Mouse (Mus musculus): ENCODE data around the gene Xpo4.
"Not testable (repeated sequence)": the region's sequence is repeated elsewhere in the genome, so short reads cannot be mapped to it uniquely, and the experiment has no call there.

Xpo4 gene

GRCm38 (mm10) chr14:57679958-57680535, 14.8 kb upstream of the Xpo4 start:
- peak; percentile 76 to 86 for DNase-seq

- DNase-seq, result no peak
These were observed 14.3 kb upstream of the Xpo4 start for GRCm38 (mm10) chr14:57679523-57679922.

DNA sequence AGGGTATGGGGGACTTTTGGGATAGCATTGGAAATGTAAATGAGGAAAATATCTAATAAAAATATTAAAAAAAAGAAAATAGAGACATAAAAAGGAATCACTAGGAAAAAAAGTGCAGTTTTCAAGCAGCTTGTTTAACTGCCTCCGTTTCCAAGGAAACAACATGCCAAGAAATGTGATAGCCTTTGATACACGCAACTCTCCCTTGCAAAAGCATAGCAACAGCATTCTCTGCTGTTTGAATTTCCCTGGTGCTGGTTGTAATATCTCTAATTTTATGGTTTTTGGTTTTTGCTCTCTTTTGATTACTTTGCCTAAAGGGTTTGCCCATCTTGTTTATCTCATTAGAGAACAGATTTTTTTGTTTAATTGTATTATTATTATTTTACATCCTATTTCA, 10.3 kb upstream of the Xpo4 start:
- no peak for DNase-seq

GRCm38 (mm10) chr14:57665628-57665950, 359 bp upstream of the Xpo4 start:
- DNase-seq, result no peak

GRCm38 (mm10) chr14:57664311-57664821, 864 bp downstream of the Xpo4 start:
- DNase-seq, result peak in 1 of 2 experiments; percentile 19

DNA sequence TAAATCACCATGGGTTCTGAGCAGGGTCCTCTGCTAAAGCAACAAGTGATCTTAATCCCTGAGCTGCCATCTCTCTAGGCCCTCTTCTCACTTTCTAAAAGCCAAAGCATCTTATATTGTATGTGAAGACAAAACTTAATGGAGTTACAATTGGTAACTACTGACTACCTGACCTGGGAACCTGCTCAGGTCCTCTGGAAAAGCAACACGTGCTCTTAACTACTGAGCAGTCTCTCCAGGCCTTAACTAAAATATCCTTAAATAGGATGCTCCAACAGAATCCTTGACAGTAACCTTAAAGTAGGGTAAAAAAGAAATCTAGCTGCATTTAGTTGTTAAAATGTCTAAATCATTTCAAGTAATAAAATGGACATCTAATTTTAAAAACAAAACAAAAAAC, 1.6 kb downstream of the Xpo4 start:
- DNase-seq, result no peak

DNA sequence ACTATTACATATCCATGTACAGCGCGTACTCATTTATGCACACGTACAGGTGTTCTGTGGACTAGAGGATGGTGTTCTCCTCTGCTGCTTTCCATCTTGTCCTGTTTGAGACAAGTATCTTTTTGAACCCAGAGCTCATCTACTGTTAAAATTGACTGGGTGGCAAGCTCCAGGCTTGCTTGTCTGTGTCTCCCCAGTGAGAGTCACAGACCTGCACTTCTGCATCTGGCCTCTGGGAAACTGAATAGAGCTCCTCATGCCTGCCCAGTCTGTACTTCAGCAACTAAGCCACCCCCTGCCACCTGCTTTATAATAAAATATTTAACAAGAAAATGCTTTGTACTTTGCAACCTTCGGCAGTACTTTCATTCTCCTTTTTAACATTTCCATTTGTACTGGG, 6.9 kb downstream of the Xpo4 start:
- no peak for DNase-seq

- no peak for DNase-seq
These were observed 7.7 kb downstream of the Xpo4 start for GRCm38 (mm10) chr14:57657500-57657899.

GRCm38 (mm10) chr14:57656519-57656918, 8.7 kb downstream of the Xpo4 start:
- not testable (repeated sequence) for DNase-seq

DNA sequence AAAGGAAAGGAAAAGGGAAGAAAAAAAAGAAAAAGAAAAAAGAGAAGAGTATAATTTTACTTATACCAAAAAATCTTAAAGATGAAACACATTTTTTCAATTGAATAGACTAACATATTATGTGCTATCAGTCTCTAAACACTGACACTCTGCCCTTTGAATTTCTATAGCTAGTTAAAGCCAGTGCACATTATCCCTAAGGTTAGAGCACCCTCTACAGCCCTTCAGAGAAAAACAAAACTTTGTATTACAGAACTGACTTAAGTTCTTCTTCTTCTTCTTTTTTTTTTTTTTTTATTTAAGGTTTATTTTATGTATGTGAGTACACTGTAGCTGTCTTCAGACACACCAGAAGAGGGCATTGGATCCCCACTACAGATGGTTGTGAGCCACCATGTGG, 15.7 kb downstream of the Xpo4 start:
- DNase-seq, result no peak

GRCm38 (mm10) chr14:57646155-57646554, 19.1 kb downstream of the Xpo4 start:
- DNase-seq, result no peak

DNA sequence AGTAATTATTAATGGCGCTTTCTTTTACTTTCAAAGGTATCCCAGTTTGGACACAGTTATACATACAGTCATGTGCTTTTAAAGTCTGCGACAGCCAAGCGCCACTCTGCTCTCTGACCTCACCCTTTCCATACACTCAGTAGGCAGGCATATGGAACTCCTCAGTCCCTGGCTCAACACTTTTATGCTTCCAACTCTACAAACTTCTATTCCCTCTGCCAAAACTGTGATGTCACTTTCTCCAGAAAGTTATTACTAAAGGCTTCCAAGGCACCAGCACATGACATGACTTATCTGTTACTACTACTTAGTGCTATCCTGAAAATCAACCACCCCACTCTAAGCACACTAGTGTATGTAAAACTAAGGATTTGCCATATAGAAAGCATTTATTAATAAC, 26.1 kb downstream of the Xpo4 start:
- no peak for DNase-seq

GRCm38 (mm10) chr14:57634141-57634540, 31.1 kb downstream of the Xpo4 start:
- no peak for DNase-seq

DNA sequence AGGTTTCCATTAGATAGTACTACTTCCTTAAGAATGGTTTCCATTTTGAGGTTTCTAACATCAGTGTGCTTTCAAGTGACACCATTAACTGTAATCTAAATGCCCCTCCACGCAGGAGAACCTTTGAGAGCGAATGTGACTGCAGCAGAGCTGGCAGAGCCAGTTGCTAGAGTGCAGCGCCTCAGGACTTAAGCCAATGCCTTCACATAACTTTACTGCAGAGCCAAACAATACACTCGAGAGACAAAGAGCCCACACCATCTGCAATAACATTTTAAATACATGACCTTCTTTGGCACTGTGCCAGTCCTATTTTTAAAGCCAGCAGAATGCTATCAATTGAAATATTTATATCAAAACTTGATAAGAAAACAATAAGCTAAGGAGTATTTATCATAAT, 35.6 kb downstream of the Xpo4 start:
- no peak for DNase-seq

GRCm38 (mm10) chr14:57622934-57623333, 42.3 kb downstream of the Xpo4 start:
- DNase-seq, result no peak

- DNase-seq, result peak; percentile 40 to 47
These were observed 43.5 kb downstream of the Xpo4 start for GRCm38 (mm10) chr14:57621699-57622098.

DNA sequence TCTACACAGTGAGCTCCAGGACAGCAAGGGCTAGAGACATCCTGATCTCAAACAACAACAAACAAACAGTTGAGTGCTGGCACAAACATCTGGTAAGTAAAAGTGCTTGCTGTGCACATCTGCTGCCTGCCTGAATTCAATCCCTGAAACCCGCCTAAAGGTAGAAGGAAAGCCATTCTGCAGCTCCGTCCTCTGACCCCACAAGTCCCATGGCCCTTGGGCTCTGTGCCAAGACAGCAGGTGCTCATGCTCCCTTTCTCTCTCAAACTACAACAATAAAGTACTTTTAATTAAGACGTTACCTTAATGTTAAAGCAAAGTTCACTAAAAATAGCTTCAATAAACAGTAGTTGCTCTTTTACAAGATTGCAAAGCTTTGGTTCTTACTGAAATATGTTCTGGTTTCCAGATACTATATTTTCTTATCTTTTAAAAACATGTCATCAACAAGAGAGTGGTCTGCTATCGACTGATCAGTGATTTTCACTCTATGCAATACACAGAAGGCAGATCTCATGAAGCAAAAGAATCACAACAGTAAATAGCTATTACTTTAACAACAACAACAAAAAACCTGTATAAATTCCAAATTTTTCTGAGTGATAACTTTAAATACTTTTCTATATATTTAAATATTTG, 44.5 kb downstream of the Xpo4 start:
- DNase-seq, result peak; percentile 37 to 47

DNA sequence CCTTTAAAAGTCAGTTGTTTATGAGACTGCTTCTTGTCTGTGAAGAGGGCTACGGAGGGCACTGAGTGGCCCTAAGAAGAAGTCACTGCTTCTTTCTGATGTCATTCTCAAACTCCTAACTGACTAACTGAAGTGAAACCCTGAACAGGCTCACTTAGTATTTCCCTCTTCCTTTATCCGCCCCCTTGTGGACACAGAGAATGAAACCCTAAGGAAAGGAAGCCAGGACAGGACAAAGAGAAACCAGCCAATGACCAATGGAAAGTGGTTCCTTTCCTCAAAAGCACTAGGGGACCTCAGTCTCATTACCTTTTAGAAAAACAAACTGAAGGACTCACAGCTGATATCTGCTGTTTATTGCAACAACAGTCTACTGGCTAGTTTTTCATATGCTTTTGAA, 45.7 kb downstream of the Xpo4 start:
- DNase-seq, result peak; percentile 33 to 39

- no peak for DNase-seq
These were observed 47.6 kb downstream of the Xpo4 start for GRCm38 (mm10) chr14:57617675-57618074.

DNA sequence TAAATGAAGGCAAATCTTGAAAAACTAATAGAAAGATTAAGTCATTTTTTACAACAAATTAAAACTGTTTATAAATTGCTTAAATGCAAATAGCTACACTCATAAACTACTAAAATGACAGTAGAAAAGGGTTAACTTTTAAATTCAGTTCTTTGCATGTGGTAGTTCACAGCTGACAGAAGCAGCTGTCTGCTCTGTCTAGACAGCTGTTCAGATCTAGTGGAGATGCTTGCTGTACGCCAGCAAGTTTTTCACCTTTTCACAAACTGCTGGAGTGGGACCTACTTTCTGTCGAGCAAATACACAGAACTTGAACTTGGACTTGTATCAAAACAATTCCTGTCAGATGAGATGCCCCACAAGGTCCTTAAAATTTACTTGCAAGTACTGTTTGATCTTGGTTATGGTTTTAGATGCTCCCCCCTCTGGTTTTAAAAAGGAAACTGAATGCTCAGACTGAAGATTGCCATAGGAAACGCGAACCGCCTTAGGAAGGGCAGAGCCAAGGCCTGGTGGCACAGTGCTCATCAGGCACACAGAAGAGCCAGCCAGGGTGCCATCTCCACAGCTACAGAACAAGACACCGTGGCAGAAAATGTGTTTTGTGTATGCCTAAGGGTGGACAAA, 48.8 kb downstream of the Xpo4 start:
- no peak for DNase-seq

GRCm38 (mm10) chr14:57615828-57616227, 49.4 kb downstream of the Xpo4 start:
- no peak for DNase-seq

- no peak for DNase-seq
These were observed 54.2 kb downstream of the Xpo4 start for GRCm38 (mm10) chr14:57611034-57611433.

- no peak for DNase-seq
These were observed 55.4 kb downstream of the Xpo4 start for GRCm38 (mm10) chr14:57609816-57610329.

DNA sequence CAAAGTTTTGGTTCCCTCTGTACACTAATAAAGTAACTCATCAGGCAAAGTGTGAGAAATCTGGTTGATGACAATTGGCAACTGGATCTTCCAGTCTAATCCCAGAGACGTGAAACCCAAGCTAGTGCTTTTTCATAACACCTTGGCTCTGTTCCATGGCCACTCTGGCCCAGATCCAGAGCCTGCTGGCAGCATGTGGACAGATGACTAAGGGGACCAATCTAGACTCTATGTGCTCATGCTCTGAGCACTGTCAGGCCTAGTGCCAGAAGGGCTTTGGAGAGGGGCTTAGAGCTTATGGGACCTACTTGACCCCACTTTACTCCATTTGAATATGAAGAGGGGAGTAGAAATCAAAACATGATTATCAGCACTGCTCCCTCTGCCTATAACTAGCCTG, 57.7 kb downstream of the Xpo4 start:
- DNase-seq, result peak; percentile 90 to 94

Data from cerebellum, adult 18-20 months (tissue).